Mouse (Mus musculus): ENCODE measurements around the gene Rdh16f1. TPM values are rescaled to one million over a fixed set of nuclear protein-coding genes. Genes with fewer than 3 reads are reported as not detected.
"Not testable (repeated sequence)": the region's sequence is repeated elsewhere in the genome, so short reads cannot be mapped to it uniquely, and the experiment has no call there.

The Rdh16f1 gene
- polyA plus RNA-seq, 1 experiment from 2014 or later, result not detected

- H3K27ac ChIP-seq (ENCODE audit: low read depth, low read length), result no peak overlapping the region
- no peaks in the 10 kb centered on the region for H3K4me1 ChIP-seq (replicated peaks; ENCODE audit: control insufficient read depth, insufficient read depth, low read length)
- H3K9ac ChIP-seq (ENCODE audit: low read length), result no peak overlapping the region
- H3K27me3 ChIP-seq (ENCODE audit: control insufficient read depth, insufficient read depth, low read length), result no peaks in the 10 kb centered on the region
- H3K36me3 ChIP-seq (ENCODE audit: control insufficient read depth, insufficient read depth, low read length), result no peaks in the 10 kb centered on the region
- ATAC-seq (replicated peaks; ENCODE audit: low FRiP score), result no peak
- no peaks in the 10 kb centered on the region for H3K9me3 ChIP-seq (ENCODE audit: control insufficient read depth, low read length)
- H3K4me3 ChIP-seq (ENCODE audit: low read depth, low read length), result no peak overlapping the region
- H3K4me2 ChIP-seq (ENCODE audit: low read depth, low read length, severe bottlenecking), result no peak overlapping the region
- WGBS, result 84% methylated on average over 1 of the region's 1 CpGs
- no peak for DNase-seq (ENCODE audit: low spot score)
These were observed 39.7 kb downstream of the Rdh16f1 start for GRCm38 (mm10) chr10:127799295-127799694.

GRCm38 (mm10) chr10:127800891-127801290, 41.3 kb downstream of the Rdh16f1 start, which contains the start of gene Rdh16:
Gene Rdh16 (plus strand): TSS chr10:127801152.
- no peak for ATAC-seq (replicated peaks; ENCODE audit: low FRiP score)
- no peaks in the 10 kb centered on the region for H3K27me3 ChIP-seq (ENCODE audit: control insufficient read depth, insufficient read depth, low read length)
- H3K4me3 ChIP-seq (ENCODE audit: low read depth, low read length), result no peak within 1 kb of the TSS
- no peak within 1 kb of the TSS for H3K9ac ChIP-seq (ENCODE audit: low read length)
- DNase-seq (ENCODE audit: low spot score), result no peak
- no peaks in the 10 kb centered on the region for H3K9me3 ChIP-seq (ENCODE audit: control insufficient read depth, low read length)
- no peaks in the 10 kb centered on the region for H3K4me1 ChIP-seq (replicated peaks; ENCODE audit: control insufficient read depth, insufficient read depth, low read length)
- H3K4me2 ChIP-seq (ENCODE audit: low read depth, low read length, severe bottlenecking), result no peak within 1 kb of the TSS
- WGBS, result 87% methylated on average over 6 of the region's 6 CpGs
- no peaks in the 10 kb centered on the region for H3K36me3 ChIP-seq (ENCODE audit: control insufficient read depth, insufficient read depth, low read length)
- H3K27ac ChIP-seq (ENCODE audit: low read depth, low read length), result no peak within 1 kb of the TSS

- DNase-seq (ENCODE audit: low spot score) (no peak), ATAC-seq (replicated peaks; ENCODE audit: low FRiP score) (no peak)
- 90% methylated on average over 2 of the region's 2 CpGs for WGBS
- H3K27me3 ChIP-seq (ENCODE audit: control insufficient read depth, insufficient read depth, low read length), result no peaks in the 10 kb centered on the region
- H3K36me3 ChIP-seq (ENCODE audit: control insufficient read depth, insufficient read depth, low read length), result no peaks in the 10 kb centered on the region
- no peaks in the 10 kb centered on the region for H3K9me3 ChIP-seq (ENCODE audit: control insufficient read depth, low read length)
- no peak overlapping the region for H3K4me2 ChIP-seq (ENCODE audit: low read depth, low read length, severe bottlenecking)
- H3K4me3 ChIP-seq (ENCODE audit: low read depth, low read length), result no peak overlapping the region
- no peak overlapping the region for H3K27ac ChIP-seq (ENCODE audit: low read depth, low read length)
- no peaks in the 10 kb centered on the region for H3K4me1 ChIP-seq (replicated peaks; ENCODE audit: control insufficient read depth, insufficient read depth, low read length)
- no peak overlapping the region for H3K9ac ChIP-seq (ENCODE audit: low read length)
These were observed 42.0 kb downstream of the Rdh16f1 start for GRCm38 (mm10) chr10:127801612-127802011.

- Histone ChIP-seq H3K4me2 (ENCODE audit: low read depth, low read length, severe bottlenecking) (no peak overlapping the region), H3K27ac (ENCODE audit: low read depth, low read length) (no peak overlapping the region), H3K9me3 (ENCODE audit: control insufficient read depth, low read length) (no peaks in the 10 kb centered on the region), H3K4me3 (ENCODE audit: low read depth, low read length) (no peak overlapping the region), H3K4me1 (replicated peaks; ENCODE audit: control insufficient read depth, insufficient read depth, low read length) (no peaks in the 10 kb centered on the region), H3K9ac (ENCODE audit: low read length) (no peak overlapping the region), H3K27me3 (ENCODE audit: control insufficient read depth, insufficient read depth, low read length) (no peaks in the 10 kb centered on the region), H3K36me3 (ENCODE audit: control insufficient read depth, insufficient read depth, low read length) (no peaks in the 10 kb centered on the region)
- no peak for ATAC-seq (replicated peaks; ENCODE audit: low FRiP score)
- 79% methylated on average over 5 of the region's 5 CpGs for WGBS
- no peak for DNase-seq (ENCODE audit: low spot score)
These were observed 42.6 kb downstream of the Rdh16f1 start for GRCm38 (mm10) chr10:127802236-127802635.

- ATAC-seq (replicated peaks; ENCODE audit: low FRiP score) (no peak), DNase-seq (ENCODE audit: low spot score) (no peak)
- no peak overlapping the region for H3K4me3 ChIP-seq (ENCODE audit: low read depth, low read length)
- H3K27ac ChIP-seq (ENCODE audit: low read depth, low read length), result no peak overlapping the region
- no peaks in the 10 kb centered on the region for H3K27me3 ChIP-seq (ENCODE audit: control insufficient read depth, insufficient read depth, low read length)
- no peak overlapping the region for H3K9ac ChIP-seq (ENCODE audit: low read length)
- WGBS, result 63% methylated on average over 7 of the region's 7 CpGs
- H3K4me1 ChIP-seq (replicated peaks; ENCODE audit: control insufficient read depth, insufficient read depth, low read length), result no peaks in the 10 kb centered on the region
- H3K36me3 ChIP-seq (ENCODE audit: control insufficient read depth, insufficient read depth, low read length), result no peaks in the 10 kb centered on the region
- H3K9me3 ChIP-seq (ENCODE audit: control insufficient read depth, low read length), result no peaks in the 10 kb centered on the region
- no peak overlapping the region for H3K4me2 ChIP-seq (ENCODE audit: low read depth, low read length, severe bottlenecking)
These were observed 44.8 kb downstream of the Rdh16f1 start for GRCm38 (mm10) chr10:127804416-127804815.

- Histone ChIP-seq H3K36me3 (ENCODE audit: control insufficient read depth, insufficient read depth, low read length) (no peaks in the 10 kb centered on the region), H3K9me3 (ENCODE audit: control insufficient read depth, low read length) (no peaks in the 10 kb centered on the region; the same call in 1 of the 2 replicates), H3K27me3 (ENCODE audit: control insufficient read depth, insufficient read depth, low read length) (no peaks in the 10 kb centered on the region), H3K4me3 (ENCODE audit: low read depth, low read length) (no peak overlapping the region), H3K9ac (ENCODE audit: low read length) (no peak overlapping the region), H3K4me2 (ENCODE audit: low read depth, low read length, severe bottlenecking) (no peak overlapping the region), H3K4me1 (replicated peaks; ENCODE audit: control insufficient read depth, insufficient read depth, low read length) (no peaks in the 10 kb centered on the region), H3K27ac (ENCODE audit: low read depth, low read length) (no peak overlapping the region)
- DNase-seq (ENCODE audit: low spot score), result no peak
- no peak for ATAC-seq (replicated peaks; ENCODE audit: low FRiP score)
These were observed 56.3 kb downstream of the Rdh16f1 start for GRCm38 (mm10) chr10:127815888-127816287.

- not testable (repeated sequence) for H3K27ac ChIP-seq (ENCODE audit: low read depth, low read length); H3K4me2 ChIP-seq (ENCODE audit: low read depth, low read length, severe bottlenecking); H3K4me3 ChIP-seq (ENCODE audit: low read depth, low read length); H3K9me3 ChIP-seq (ENCODE audit: control insufficient read depth, low read length); H3K9ac ChIP-seq (ENCODE audit: low read length); H3K36me3 ChIP-seq (ENCODE audit: control insufficient read depth, insufficient read depth, low read length); H3K4me1 ChIP-seq (replicated peaks; ENCODE audit: control insufficient read depth, insufficient read depth, low read length); H3K27me3 ChIP-seq (ENCODE audit: control insufficient read depth, insufficient read depth, low read length); DNase-seq (ENCODE audit: low spot score); ATAC-seq (replicated peaks; ENCODE audit: low FRiP score)
- WGBS, result 81% methylated on average over 4 of the region's 4 CpGs
These were observed 57.8 kb downstream of the Rdh16f1 start for GRCm38 (mm10) chr10:127817268-127817910.

- not testable (repeated sequence) for DNase-seq (ENCODE audit: low spot score); H3K36me3 ChIP-seq (ENCODE audit: control insufficient read depth, insufficient read depth, low read length); H3K4me3 ChIP-seq (ENCODE audit: low read depth, low read length); H3K4me1 ChIP-seq (replicated peaks; ENCODE audit: control insufficient read depth, insufficient read depth, low read length); ATAC-seq (replicated peaks; ENCODE audit: low FRiP score); H3K9me3 ChIP-seq (ENCODE audit: control insufficient read depth, low read length); H3K9ac ChIP-seq (ENCODE audit: low read length); H3K27me3 ChIP-seq (ENCODE audit: control insufficient read depth, insufficient read depth, low read length); H3K4me2 ChIP-seq (ENCODE audit: low read depth, low read length, severe bottlenecking); H3K27ac ChIP-seq (ENCODE audit: low read depth, low read length)
- WGBS, result 93% methylated on average over 2 of the region's 2 CpGs
These were observed 62.2 kb downstream of the Rdh16f1 start for GRCm38 (mm10) chr10:127821806-127822205.

GRCm38 (mm10) chr10:127825386-127825785, 65.8 kb downstream of the Rdh16f1 start:
- Histone ChIP-seq H3K27me3 (ENCODE audit: control insufficient read depth, insufficient read depth, low read length) (no peaks in the 10 kb centered on the region), H3K4me1 (replicated peaks; ENCODE audit: control insufficient read depth, insufficient read depth, low read length) (no peaks in the 10 kb centered on the region), H3K27ac (ENCODE audit: low read depth, low read length) (no peak overlapping the region), H3K4me2 (ENCODE audit: low read depth, low read length, severe bottlenecking) (no peak overlapping the region), H3K36me3 (ENCODE audit: control insufficient read depth, insufficient read depth, low read length) (no peaks in the 10 kb centered on the region), H3K4me3 (ENCODE audit: low read depth, low read length) (no peak overlapping the region), H3K9me3 (ENCODE audit: control insufficient read depth, low read length) (no peaks in the 10 kb centered on the region), H3K9ac (ENCODE audit: low read length) (no peak overlapping the region)
- 76% methylated on average over 6 of the region's 6 CpGs for WGBS
- no peak for ATAC-seq (replicated peaks; ENCODE audit: low FRiP score)
- no peak for DNase-seq (ENCODE audit: low spot score)

Measured in forebrain, embryonic 11.5 days (tissue).